Mouse (Mus musculus) heart, postnatal 0 days (tissue): Measurements from ENCODE around the gene Lsm6.

Experiments
- CTCF ChIP-seq: IDR thresholded peaks from 2 replicates; pipeline ENCODE4 v1.5.1; 2016; ENCODE audit warnings: antibody characterized with exemption, control low read depth, low read depth
- EP300 ChIP-seq: IDR thresholded peaks from 2 replicates; pipeline ENCODE4 v1.6.1; 2016; ENCODE audit warnings: antibody characterized with exemption, low read depth

- no peak for TF ChIP-seq CTCF
- no peak for TF ChIP-seq EP300
Observed at GRCm38 (mm10) chr8:78754986-78755385, 66.0 kb downstream of the Lsm6 start.
